Mouse (Mus musculus): ENCODE measurements around the gene Acp7. TPM values are rescaled to one million over a fixed set of nuclear protein-coding genes. Genes with fewer than 3 reads are reported as not detected.
"Not testable (repeated sequence)": the region's sequence is repeated elsewhere in the genome, so short reads cannot be mapped to it uniquely, and the experiment has no call there.

Acp7 gene
- total RNA-seq (2021): 1 to 10 TPM; 2.2 to 2.4 TPM
- long read RNA-seq, experiment 1: 0 reads
- long read RNA-seq, experiment 2, partial matches to known transcripts: 0 of 2 reads
- long read RNA-seq, experiment 2, other reads (novel, unspliced or antisense): 1 of 2 reads

- DNase-seq (ENCODE audit: low spot score in 2 of 2): no peak
Measured at GRCm38 (mm10) chr7:28631073-28631472, at the start of gene Acp7. Gene Acp7 (minus strand): TSS chr7:28631332.

- DNase-seq (ENCODE audit: low spot score in 2 of 2): no peak
Measured at GRCm38 (mm10) chr7:28677624-28678023, 46.5 kb upstream of the Acp7 start.

GRCm38 (mm10) chr7:28676811-28677541 is 45.8 kb upstream of the Acp7 start:
- DNase-seq (ENCODE audit: low spot score in 2 of 2): no peak

- DNase-seq (ENCODE audit: low spot score in 2 of 2): no peak
Measured at GRCm38 (mm10) chr7:28675746-28676145, 44.6 kb upstream of the Acp7 start.

GRCm38 (mm10) chr7:28674994-28675393 is 43.9 kb upstream of the Acp7 start:
- no peak for DNase-seq (ENCODE audit: low spot score in 2 of 2)

- not testable (repeated sequence) for DNase-seq (ENCODE audit: low spot score in 2 of 2)
Measured at GRCm38 (mm10) chr7:28672786-28673185, 41.7 kb upstream of the Acp7 start.

- DNase-seq (ENCODE audit: low spot score in 2 of 2): no peak
Measured at GRCm38 (mm10) chr7:28672276-28672675, 41.1 kb upstream of the Acp7 start.

GRCm38 (mm10) chr7:28671172-28671571 is 40.0 kb upstream of the Acp7 start:
- DNase-seq (ENCODE audit: low spot score in 2 of 2): no peak

- no peak for DNase-seq (ENCODE audit: low spot score in 2 of 2)
Measured at GRCm38 (mm10) chr7:28665620-28666579, 34.8 kb upstream of the Acp7 start.

GRCm38 (mm10) chr7:28656430-28656829 is 25.3 kb upstream of the Acp7 start:
- no peak for DNase-seq (ENCODE audit: low spot score in 2 of 2)

- no peak for DNase-seq (ENCODE audit: low spot score in 2 of 2)
Measured at GRCm38 (mm10) chr7:28651157-28651556, 20.0 kb upstream of the Acp7 start.

GRCm38 (mm10) chr7:28647016-28647415 is 15.9 kb upstream of the Acp7 start:
- DNase-seq (ENCODE audit: low spot score in 2 of 2): no peak

GRCm38 (mm10) chr7:28645947-28646475 is 14.9 kb upstream of the Acp7 start:
- no peak for DNase-seq (ENCODE audit: low spot score in 2 of 2)

- DNase-seq (ENCODE audit: low spot score in 2 of 2): no peak
Measured at GRCm38 (mm10) chr7:28645366-28645765, 14.2 kb upstream of the Acp7 start.

- DNase-seq (ENCODE audit: low spot score in 2 of 2): no peak
Measured at GRCm38 (mm10) chr7:28641546-28641945, 10.4 kb upstream of the Acp7 start.

- DNase-seq (ENCODE audit: low spot score in 2 of 2): no peak
Measured at GRCm38 (mm10) chr7:28637511-28637910, 6.4 kb upstream of the Acp7 start.

- DNase-seq (ENCODE audit: low spot score in 2 of 2): no peak
Measured at GRCm38 (mm10) chr7:28634128-28634527, 3.0 kb upstream of the Acp7 start.

GRCm38 (mm10) chr7:28624791-28625190 is 6.3 kb downstream of the Acp7 start:
- DNase-seq (ENCODE audit: low spot score in 2 of 2): no peak

- DNase-seq (ENCODE audit: low spot score in 2 of 2): no peak
Measured at GRCm38 (mm10) chr7:28619098-28619715, 11.9 kb downstream of the Acp7 start.

- no peak for DNase-seq (ENCODE audit: low spot score in 2 of 2)
Measured at GRCm38 (mm10) chr7:28605951-28606350, 25.2 kb downstream of the Acp7 start.

GRCm38 (mm10) chr7:28603788-28604187 is 27.3 kb downstream of the Acp7 start:
- not testable (repeated sequence) for DNase-seq (ENCODE audit: low spot score in 2 of 2)
